Mouse (Mus musculus) myocyte (in vitro differentiated cells): Measurements from ENCODE around the gene Cd34.

Experiments
- CEBPB ChIP-seq: IDR thresholded peaks from 2 replicates; pipeline ENCODE4 v1.6.1; 2011; ENCODE audit warnings: mild to moderate bottlenecking, moderate library complexity; ENCODE audit not compliant: poor library complexity, insufficient read depth, severe bottlenecking
- MAX ChIP-seq: IDR thresholded peaks from one replicate; pipeline ENCODE4 v1.6.1; 2011; ENCODE audit warnings: low read depth, mild to moderate bottlenecking, control low read depth
- MYOG ChIP-seq, 3 experiments: IDR thresholded peaks; one replicate each; pipeline ENCODE4 v1.6.1; 2011; ENCODE audit warnings: control low read depth in 2 of 3, low read depth in 2 of 3, mild to moderate bottlenecking in 2 of 3; ENCODE audit not compliant: insufficient read length in 2 of 3, control insufficient read depth in 1 of 3, insufficient read depth in 1 of 3
- POLR2A ChIP-seq: IDR thresholded peaks from one replicate; pipeline ENCODE4 v1.6.1; 2011; ENCODE audit warnings: low read depth, mild to moderate bottlenecking, control low read depth, moderate library complexity; ENCODE audit not compliant: insufficient read length
- POLR2AphosphoS2 ChIP-seq: IDR thresholded peaks from one replicate; pipeline ENCODE4 v1.6.1; 2011; ENCODE audit warnings: low read depth, control low read depth; ENCODE audit not compliant: insufficient read length
- REST ChIP-seq: IDR thresholded peaks from one replicate; pipeline ENCODE4 v1.6.1; 2011; ENCODE audit warnings: mild to moderate bottlenecking, control low read depth, moderate library complexity; ENCODE audit not compliant: insufficient read depth, insufficient read length
- SRF ChIP-seq: IDR thresholded peaks from one replicate; pipeline ENCODE4 v1.6.1; 2011; ENCODE audit warnings: low read depth; ENCODE audit not compliant: control insufficient read depth, insufficient read length
- TCF12 ChIP-seq: IDR thresholded peaks from one replicate; pipeline ENCODE4 v1.6.1; 2011; ENCODE audit warnings: mild to moderate bottlenecking, control low read depth; ENCODE audit not compliant: poor library complexity, insufficient read depth, severe bottlenecking

GRCm38 (mm10) chr1:194982931-194983690 is 44.5 kb downstream of the Cd34 start:
- TF ChIP-seq TCF12 (no peak), POLR2A (no peak), REST (no peak), MAX (no peak), CEBPB (no peak), POLR2AphosphoS2 (no peak), SRF (no peak), MYOG (IDR thresholded peaks at IDR 0.05; ENCODE audit: control insufficient read depth in 1 of 3, insufficient read depth in 1 of 3, insufficient read length in 2 of 3, low read depth in 2 of 3) (no peak)
